Mouse (Mus musculus) spleen, adult 2 months (tissue): ENCODE measurements around the gene Nckap5. TPM values are rescaled to one million over a fixed set of nuclear protein-coding genes. Genes with fewer than 3 reads are reported as not detected.

Experiments
- DNase-seq, 2 experiments: peaks; one replicate each; pipeline versions ENCODE4 v3.0.0 to v3.0.0-alpha.2; 2012 to 2021; ENCODE audit warnings: low spot score in 2 of 2, low read depth in 1 of 2
- H3K27ac ChIP-seq: fragments of 200-500 bp; 2 replicates; pipeline ENCODE4 v1.5.1; 2012; ENCODE audit warnings: low read length, inconsistent platforms; ENCODE audit not compliant: insufficient read depth
- H3K27me3 ChIP-seq: fragments of 200-500 bp; 2 replicates; pipeline ENCODE4 v1.6.1; 2012; ENCODE audit warnings: mild to moderate bottlenecking, moderate library complexity, low read length, inconsistent platforms; ENCODE audit not compliant: control insufficient read depth, insufficient read depth
- H3K36me3 ChIP-seq: fragments of 200-500 bp; 2 replicates; pipeline ENCODE4 v1.6.1; 2012; ENCODE audit warnings: mild to moderate bottlenecking, low read length, inconsistent platforms; ENCODE audit not compliant: control insufficient read depth, insufficient read depth
- H3K4me1 ChIP-seq: fragments of 200-500 bp; 2 replicates; pipeline ENCODE4 v1.6.1; 2011; ENCODE audit warnings: inconsistent platforms; ENCODE audit not compliant: control insufficient read depth, insufficient read depth, insufficient read length
- H3K4me3 ChIP-seq: fragments of 200-500 bp; 2 replicates; pipeline ENCODE4 v1.5.1; 2011; ENCODE audit warnings: mild to moderate bottlenecking, inconsistent platforms; ENCODE audit not compliant: insufficient read depth, insufficient read length; ENCODE audit errors: extremely low read depth
- CTCF ChIP-seq: fragments of 200-500 bp; IDR thresholded peaks from 2 replicates; pipeline ENCODE4 v1.5.1; 2011; ENCODE audit warnings: mild to moderate bottlenecking, inconsistent platforms; ENCODE audit not compliant: insufficient read depth, insufficient read length, insufficient replicate concordance; ENCODE audit errors: extremely low read depth
- POLR2A ChIP-seq: fragments of 200-500 bp; IDR thresholded peaks from 2 replicates; pipeline ENCODE4 v1.6.1; 2011; ENCODE audit warnings: low read depth, low read length, inconsistent platforms
- WGBS: fragments of 180-500 bp; shearing (Covaris S2); methylation state at CpG from one replicate; pipeline ENCODE4 v1.1.7; 2018; 5-methylcytosine and 5-hydroxymethylcytosine counted together
- polyA plus RNA-seq: library from polyadenylated mRNA; depleted of rRNA; stranded (reverse); fragments of >200 nt; gene quantifications from 2 replicates; pipeline ENCODE4 v1.2.3, GENCODE M21; 2012

Nckap5 gene
- polyA plus RNA-seq, 1 experiment, result 0.26 TPM

- WGBS, result 89% methylated on average over 3 of the region's 3 CpGs
- Histone ChIP-seq H3K27me3 (no peaks in the 10 kb centered on the region), H3K27ac (no peak overlapping the region), H3K4me1 (no peaks in the 10 kb centered on the region), H3K4me3 (no peak overlapping the region), H3K36me3 (no peaks in the 10 kb centered on the region)
- no peak for TF ChIP-seq POLR2A
- no peak for DNase-seq
These were observed 909.9 kb downstream of the Nckap5 start for GRCm38 (mm10) chr1:125920696-125921095.

- peaks cover 4% of the 10 kb centered on the region for H3K27me3 ChIP-seq
- TF ChIP-seq CTCF, result no peak
- no peak for TF ChIP-seq POLR2A
- 13% methylated on average over 30 of the region's 30 CpGs for WGBS
- H3K4me1 ChIP-seq, result no peaks in the 10 kb centered on the region
- H3K4me3 ChIP-seq, result no peak within 1 kb of the TSS
- H3K36me3 ChIP-seq, result no peaks in the 10 kb centered on the region
- no peak for DNase-seq
- H3K27ac ChIP-seq, result no peak within 1 kb of the TSS
These were observed 917.7 kb downstream of the Nckap5 start, which contains the start of gene Lypd1 for GRCm38 (mm10) chr1:125912601-125913600. Gene Lypd1, minus strand, starts transcription at chr1:125913101.

GRCm38 (mm10) chr1:125911901-125912445 is 918.6 kb downstream of the Nckap5 start:
- TF ChIP-seq CTCF (no peak), POLR2A (no peak)
- 1% methylated on average over 43 of the region's 43 CpGs for WGBS
- H3K36me3 ChIP-seq, result no peaks in the 10 kb centered on the region
- no peak overlapping the region for H3K27ac ChIP-seq
- H3K4me1 ChIP-seq, result no peaks in the 10 kb centered on the region
- H3K4me3 ChIP-seq, result no peak overlapping the region
- no peak for DNase-seq
- H3K27me3 ChIP-seq, result peaks cover 4% of the 10 kb centered on the region

GRCm38 (mm10) chr1:125911337-125911900 is 919.2 kb downstream of the Nckap5 start:
- WGBS, result 3% methylated on average over 35 of the region's 35 CpGs
- Histone ChIP-seq H3K36me3 (no peaks in the 10 kb centered on the region), H3K4me3 (no peak overlapping the region), H3K27me3 (peaks cover 4% of the 10 kb centered on the region), H3K27ac (no peak overlapping the region), H3K4me1 (no peaks in the 10 kb centered on the region)
- no peak for TF ChIP-seq POLR2A
- no peak for TF ChIP-seq CTCF
- DNase-seq, result no peak

GRCm38 (mm10) chr1:125910871-125911265 is 919.7 kb downstream of the Nckap5 start:
- H3K4me3 ChIP-seq, result no peak overlapping the region
- no peaks in the 10 kb centered on the region for H3K36me3 ChIP-seq
- no peak for DNase-seq
- WGBS, result 7% methylated on average over 9 of the region's 9 CpGs
- peaks cover 4% of the 10 kb centered on the region for H3K27me3 ChIP-seq
- TF ChIP-seq POLR2A, result no peak
- TF ChIP-seq CTCF, result no peak
- no peak overlapping the region for H3K27ac ChIP-seq
- H3K4me1 ChIP-seq, result no peaks in the 10 kb centered on the region

GRCm38 (mm10) chr1:125910211-125910870 is 920.3 kb downstream of the Nckap5 start:
- 20% methylated on average over 14 of the region's 14 CpGs for WGBS

More at GRCm38 (mm10) chr1:125910211-125910870, 920.3 kb downstream of the Nckap5 start:
- no peak overlapping the region for H3K4me3 ChIP-seq
- no peaks in the 10 kb centered on the region for H3K36me3 ChIP-seq
- H3K27me3 ChIP-seq, result peaks cover 4% of the 10 kb centered on the region
- no peaks in the 10 kb centered on the region for H3K4me1 ChIP-seq
- no peak for DNase-seq
- TF ChIP-seq POLR2A (no peak), CTCF (no peak)
- H3K27ac ChIP-seq, result no peak overlapping the region
